Mouse (Mus musculus) limb, embryonic 15.5 days (tissue): ENCODE data around the gene Gm5726. TPM values are rescaled to one million over a fixed set of nuclear protein-coding genes. Genes with fewer than 3 reads are reported as not detected.
"Not testable (repeated sequence)": the region's sequence is repeated elsewhere in the genome, so short reads cannot be mapped to it uniquely, and the experiment has no call there.

Experiments used
- ATAC-seq: fragments of 200-750 bp; cut with Nextera tagmentation; 2 replicates; pipeline ENCODE4 v1.8.0; 2017; ENCODE audit warnings: low read depth, moderate TSS enrichment; ENCODE audit not compliant: insufficient number of reproducible peaks, low FRiP score, low TSS enrichment
- H3K27ac ChIP-seq: fragments of 300-500 bp; sonication (generic); 2 replicates; pipeline ENCODE4 v1.5.1; 2015; ENCODE audit warnings: moderate library complexity, mild to moderate bottlenecking, inconsistent platforms
- H3K27me3 ChIP-seq: fragments of 300-500 bp; sonication (generic); 2 replicates; pipeline ENCODE4 v1.6.1; 2015; ENCODE audit warnings: inconsistent platforms
- H3K36me3 ChIP-seq: fragments of 300-500 bp; sonication (generic); 2 replicates; pipeline ENCODE4 v1.6.1; 2015; ENCODE audit warnings: inconsistent platforms
- H3K4me1 ChIP-seq: fragments of 300-500 bp; sonication (generic); 2 replicates; pipeline ENCODE4 v1.6.1; 2015; ENCODE audit warnings: inconsistent platforms
- H3K4me2 ChIP-seq: fragments of 300-500 bp; sonication (generic); 2 replicates; pipeline ENCODE4 v1.6.1; 2015; ENCODE audit warnings: mild to moderate bottlenecking, inconsistent platforms
- H3K4me3 ChIP-seq: fragments of 300-500 bp; sonication (generic); 2 replicates; pipeline ENCODE4 v1.5.1; 2015; ENCODE audit warnings: mild to moderate bottlenecking, inconsistent platforms
- H3K9ac ChIP-seq: fragments of 300-500 bp; sonication (generic); 2 replicates; pipeline ENCODE4 v1.6.1; 2015; ENCODE audit warnings: inconsistent platforms
- H3K9me3 ChIP-seq: fragments of 300-500 bp; sonication (generic); 2 replicates; pipeline ENCODE4 v1.6.1; 2016; ENCODE audit warnings: inconsistent platforms
- WGBS: fragments of 180-500 bp; shearing (Covaris S2); methylation state at CpG from one replicate; pipeline ENCODE4 v1.1.7; 2015; 5-methylcytosine and 5-hydroxymethylcytosine counted together
- polyA plus RNA-seq: library from polyadenylated mRNA; unstranded; fragments of >200 nt; fragmentation: Nextera tagmentation; extraction: Ambion mirVana; gene quantifications from 2 replicates; pipeline ENCODE4 v1.2.1, GENCODE M21; 2015

The Gm5726 gene
- not detected in 2 replicates for polyA plus RNA-seq

GRCm38 (mm10) chr7:20545657-20546056 is at the start of gene Gm5726:
Gm5726 (minus strand) TSS chr7:20545757.
- ATAC-seq, H3K4me1 ChIP-seq, H3K27ac ChIP-seq: not testable (repeated sequence)

GRCm38 (mm10) chr7:20576141-20576540 is 30.6 kb upstream of the Gm5726 start, which contains the start of gene Gm4141:
Gm4141 (minus strand) TSS chr7:20576241.
- not testable (repeated sequence) for H3K4me1 ChIP-seq, H3K27ac ChIP-seq, ATAC-seq, H3K27me3 ChIP-seq, H3K4me2 ChIP-seq, H3K9ac ChIP-seq, H3K4me3 ChIP-seq, H3K36me3 ChIP-seq, H3K9me3 ChIP-seq
- no CpG with 5 or more reads among the region's 3 CpGs for WGBS

More at GRCm38 (mm10) chr7:20545657-20546056, at the start of gene Gm5726:
- H3K27me3 ChIP-seq, H3K4me3 ChIP-seq, H3K4me2 ChIP-seq, H3K9ac ChIP-seq, H3K9me3 ChIP-seq, H3K36me3 ChIP-seq: not testable (repeated sequence)
- no CpG with 5 or more reads among the region's 1 CpGs for WGBS

DNA sequence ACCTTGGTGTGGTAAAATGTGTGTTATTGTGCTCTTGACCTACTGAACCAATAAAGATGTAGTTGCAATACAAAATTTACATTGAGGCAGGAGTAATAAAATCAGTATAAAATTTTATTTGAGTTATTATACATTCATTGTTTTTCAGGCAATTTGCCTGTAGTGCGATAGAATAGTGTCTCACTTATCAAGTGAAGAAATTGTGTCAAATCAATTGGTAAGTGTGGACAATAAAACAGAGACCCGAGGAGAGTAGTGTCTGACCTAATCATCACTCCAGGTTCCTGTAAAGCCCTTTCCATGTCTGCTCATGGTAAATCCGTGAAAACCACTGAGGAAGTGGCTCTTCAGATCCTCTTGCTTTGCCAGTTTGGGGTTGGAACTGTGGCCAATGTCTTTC is 12.0 kb downstream of the Gm5726 start, which contains the start of gene Vmn1r104:
Gene Vmn1r104 (plus strand): TSS at position 301 of the 400 bp plus-strand sequence.
- ATAC-seq, H3K36me3 ChIP-seq, H3K4me3 ChIP-seq, H3K9ac ChIP-seq, H3K27me3 ChIP-seq, H3K27ac ChIP-seq, H3K4me2 ChIP-seq, H3K9me3 ChIP-seq, H3K4me1 ChIP-seq: not testable (repeated sequence)
- WGBS: no CpG with 5 or more reads among the region's 3 CpGs

GRCm38 (mm10) chr7:20510434-20510833 is 35.1 kb downstream of the Gm5726 start, which contains the start of gene Vmn1r103:
Vmn1r103 (minus strand) TSS chr7:20510534.
- not testable (repeated sequence) for H3K9ac ChIP-seq, H3K27ac ChIP-seq, H3K9me3 ChIP-seq, ATAC-seq, H3K4me2 ChIP-seq, H3K27me3 ChIP-seq, H3K4me1 ChIP-seq, H3K36me3 ChIP-seq, H3K4me3 ChIP-seq
- WGBS: 44% methylated on average over 1 of the region's 3 CpGs

Other genes starting within 250 kb of the Gm5726 start
- gene Gm4133, start 211.7 kb downstream of the Gm5726 start, polyA plus RNA-seq: not detected in 2 replicates
- not detected in 2 replicates for gene Gm5728, start 170.3 kb downstream of the Gm5726 start, polyA plus RNA-seq
- gene Vmn1r100, start 127.8 kb downstream of the Gm5726 start, polyA plus RNA-seq: not detected in 2 replicates
- not detected in 2 replicates for gene Vmn1r101, start 103.2 kb downstream of the Gm5726 start, polyA plus RNA-seq
- not detected in 2 replicates for gene Gm10670, start 70.8 kb downstream of the Gm5726 start, polyA plus RNA-seq
- gene Vmn1r103, start 35.2 kb downstream of the Gm5726 start, polyA plus RNA-seq: not detected in 2 replicates
- gene Vmn1r104, start 11.9 kb downstream of the Gm5726 start, polyA plus RNA-seq: not detected in 2 replicates
- gene Gm4141, start 30.5 kb upstream of the Gm5726 start, polyA plus RNA-seq: not detected in 2 replicates
- gene Gm4513, start 53.3 kb upstream of the Gm5726 start, polyA plus RNA-seq: not detected in 2 replicates
- gene Vmn1r107, start 123.2 kb upstream of the Gm5726 start, polyA plus RNA-seq: not detected in 2 replicates
- not detected in 2 replicates for gene Vmn1r111, start 157.5 kb upstream of the Gm5726 start, polyA plus RNA-seq
- gene Gm10668, start 184.9 kb upstream of the Gm5726 start, polyA plus RNA-seq: not detected in 2 replicates
- gene Vmn1r112, start 225.4 kb upstream of the Gm5726 start, polyA plus RNA-seq: not detected in 2 replicates
- not detected in 2 replicates for gene Vmn1r113, start 241.5 kb upstream of the Gm5726 start, polyA plus RNA-seq